Mouse (Mus musculus) cerebellum, adult (tissue): ENCODE measurements around the gene Creb3l2.
"Not testable (repeated sequence)": the region's sequence is repeated elsewhere in the genome, so short reads cannot be mapped to it uniquely, and the experiment has no call there.

Experiments
- ATAC-seq: cut with Nextera tagmentation; 2 replicates; pipeline ENCODE4 v1.9.2; 2017; ENCODE audit warnings: mild to moderate bottlenecking, moderate library complexity, mixed read lengths; ENCODE audit not compliant: insufficient number of reproducible peaks, low FRiP score, low TSS enrichment

Gene Creb3l2

DNA sequence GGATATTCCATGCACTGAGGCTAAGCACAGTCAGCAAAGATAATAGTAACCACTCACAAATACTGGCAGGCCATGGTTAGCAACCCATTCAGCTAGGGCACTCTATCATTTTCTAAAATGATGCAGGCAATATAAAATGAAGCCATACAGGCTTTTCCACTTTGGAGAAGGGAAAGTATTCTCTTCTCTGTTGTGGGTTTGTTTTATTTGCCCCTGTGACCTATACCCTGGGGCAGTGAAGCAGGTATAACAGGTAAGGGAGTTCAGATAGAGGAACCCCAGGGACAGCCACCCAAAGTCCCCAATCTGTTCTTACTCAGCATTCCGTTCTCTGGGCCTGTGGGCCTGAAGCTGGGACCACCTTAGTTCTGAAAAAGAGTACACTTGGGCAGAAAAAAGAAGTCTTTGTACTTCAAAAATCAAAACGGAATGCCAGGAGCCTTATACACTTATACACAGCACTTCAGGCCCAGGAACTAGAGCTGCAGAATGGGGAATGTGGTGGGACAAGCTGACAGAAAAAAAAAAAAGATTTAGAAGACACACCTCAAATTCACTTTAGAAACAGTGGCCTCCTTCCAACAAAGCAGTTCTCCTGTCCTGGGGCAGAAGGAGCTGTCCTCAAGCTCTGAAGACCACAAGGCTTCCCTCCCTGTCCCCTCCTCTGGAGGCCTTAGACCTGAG, 56.2 kb downstream of the Creb3l2 start:
- ATAC-seq = no peak

DNA sequence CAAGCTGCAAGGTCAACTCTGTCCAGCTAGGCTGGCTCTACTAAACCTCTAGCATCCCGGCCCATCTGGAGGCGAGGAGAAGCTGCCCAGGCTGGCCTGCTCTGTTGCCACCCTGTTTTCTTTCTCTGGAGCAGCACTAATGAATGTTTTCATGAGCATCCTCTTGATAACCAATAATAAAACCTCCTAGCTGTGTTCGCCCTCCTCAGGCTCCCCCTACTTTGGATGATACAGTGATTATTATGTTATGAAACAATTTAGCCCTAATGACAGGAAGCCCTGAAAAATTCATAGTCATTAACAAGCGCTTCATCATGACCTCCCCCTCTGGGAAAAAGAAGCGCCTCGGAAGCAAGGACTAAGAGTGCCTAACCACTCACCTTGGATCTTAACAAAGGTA, 59.2 kb downstream of the Creb3l2 start:
- ATAC-seq = no peak

DNA sequence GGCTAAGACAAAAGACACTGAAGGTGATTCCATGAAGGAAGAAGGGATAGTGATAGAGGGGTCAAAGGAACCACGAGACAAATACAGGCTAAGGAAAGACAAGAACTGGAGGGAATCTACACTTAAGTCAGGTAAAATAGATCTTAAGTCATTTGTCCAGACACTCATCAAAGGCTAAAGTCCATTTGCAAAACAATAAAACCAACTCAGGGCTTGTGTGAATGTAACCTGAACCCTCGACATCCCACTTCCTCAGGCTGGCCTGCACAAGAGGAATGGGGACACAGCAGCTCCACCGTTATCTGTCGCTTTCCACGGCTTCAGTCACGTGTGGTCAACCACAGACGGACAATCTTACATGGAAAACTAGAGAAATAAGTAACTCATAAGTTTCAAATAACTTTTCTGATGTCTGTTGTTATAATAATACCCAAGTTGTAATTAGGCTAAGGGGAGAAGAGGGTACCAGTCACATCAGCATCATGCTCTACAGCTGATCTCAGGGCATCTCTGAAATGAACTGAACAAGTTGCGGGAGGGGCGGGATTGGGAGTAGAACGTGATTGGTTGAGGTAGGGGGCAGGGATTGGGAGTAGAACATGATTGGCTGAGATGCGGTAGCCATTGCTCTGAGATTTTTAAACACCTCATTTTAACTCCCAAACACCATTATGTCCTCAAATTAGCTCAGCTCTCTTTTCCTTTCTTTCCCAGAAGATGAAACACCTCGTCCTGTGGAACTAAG, 63.9 kb downstream of the Creb3l2 start:
- ATAC-seq = no peak

DNA sequence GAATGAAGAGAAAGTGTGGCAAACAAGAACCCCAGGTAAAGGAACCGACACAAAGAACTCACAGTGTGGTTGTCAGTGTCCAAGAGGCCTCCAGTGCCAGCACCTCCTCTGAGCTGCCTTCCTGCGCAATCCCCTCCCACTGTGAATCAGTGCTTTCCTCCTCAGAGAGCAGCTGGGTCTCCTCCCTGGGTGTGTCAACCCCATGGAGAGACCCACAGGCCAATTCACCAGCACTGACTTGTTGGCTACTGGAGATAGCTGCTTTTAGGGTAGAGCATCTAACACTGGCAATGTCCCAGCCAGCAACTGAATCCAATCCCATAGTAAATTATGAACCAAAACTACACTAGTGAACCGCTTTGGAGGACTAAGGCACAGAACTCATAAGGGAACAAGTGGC, 64.6 kb downstream of the Creb3l2 start:
- not testable (repeated sequence) for ATAC-seq

DNA sequence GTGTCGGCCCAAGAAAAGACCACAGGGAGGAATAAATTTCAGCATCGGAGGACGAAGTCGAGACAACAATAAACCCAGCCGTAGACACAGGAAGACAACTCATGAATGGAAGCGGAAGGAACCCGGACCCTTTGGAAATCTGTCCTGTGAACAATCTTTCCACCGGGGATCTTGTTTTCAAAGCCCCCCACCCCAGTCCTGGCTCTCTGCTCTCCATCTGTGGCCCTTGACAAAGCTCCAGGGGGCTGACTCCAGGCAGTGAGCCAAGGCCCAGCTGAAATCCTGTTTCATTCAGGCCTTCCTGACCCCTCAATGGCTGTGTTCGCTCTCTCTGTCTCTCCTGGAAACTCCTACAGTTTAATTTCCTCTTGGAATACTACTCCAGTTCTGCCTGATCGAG, 66.5 kb downstream of the Creb3l2 start:
- no peak for ATAC-seq

DNA sequence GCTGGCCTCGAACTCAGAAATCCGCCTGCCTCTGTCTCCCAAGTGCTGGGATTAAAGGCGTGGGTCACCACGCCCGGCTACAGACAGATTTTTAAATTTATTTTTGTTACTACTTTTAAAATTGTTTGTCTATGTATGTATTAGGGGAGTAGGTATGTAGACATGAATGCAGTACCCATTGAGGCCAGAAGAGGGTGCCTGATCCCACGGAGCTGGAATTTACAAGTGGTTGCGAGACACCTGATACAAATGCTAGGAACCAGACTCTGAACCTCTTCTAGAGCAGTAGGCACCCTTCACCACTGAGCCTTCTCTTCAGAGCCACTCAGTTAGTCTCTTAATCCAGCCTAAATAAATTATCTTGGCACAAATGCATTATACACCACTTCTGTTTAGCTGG, 70.6 kb downstream of the Creb3l2 start:
- no peak for ATAC-seq

DNA sequence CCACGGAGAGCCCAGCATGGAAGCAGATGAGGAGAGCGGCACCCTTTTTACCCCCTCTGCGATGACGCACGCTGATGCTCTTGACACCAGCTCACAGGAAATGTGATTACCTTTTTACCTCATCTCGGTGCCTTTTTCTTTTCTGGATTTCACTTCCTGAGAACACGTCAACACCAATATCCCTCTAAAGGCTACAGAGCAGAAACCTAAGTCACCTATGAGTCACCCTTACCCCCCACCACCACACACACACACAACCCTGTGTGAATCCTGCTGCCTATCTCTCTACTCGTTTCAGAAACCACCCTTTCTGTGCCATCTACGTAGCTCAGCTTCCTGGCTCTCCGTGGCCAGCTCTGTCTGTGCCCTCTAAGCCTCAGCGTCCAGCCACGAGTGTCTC, 71.4 kb downstream of the Creb3l2 start:
- ATAC-seq = no peak

DNA sequence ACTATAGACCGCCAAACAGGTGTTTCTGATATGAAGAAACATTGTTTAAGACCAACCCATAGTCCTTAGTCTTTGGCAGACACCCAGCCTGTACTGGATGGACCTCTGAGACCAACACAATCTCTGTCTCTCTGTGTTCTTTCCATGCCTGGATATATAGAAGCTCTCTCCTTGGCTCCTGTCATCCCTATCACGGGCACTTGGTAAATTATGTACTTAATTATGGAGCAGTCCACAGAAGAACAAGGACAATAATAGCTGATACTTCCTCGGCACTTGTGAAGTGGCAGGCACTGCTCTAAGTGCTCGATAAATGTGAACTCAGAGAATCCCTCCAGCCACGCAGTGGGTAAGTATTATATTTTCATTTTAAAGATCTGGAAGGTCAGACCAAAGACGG, 72.2 kb downstream of the Creb3l2 start:
- no peak for ATAC-seq

DNA sequence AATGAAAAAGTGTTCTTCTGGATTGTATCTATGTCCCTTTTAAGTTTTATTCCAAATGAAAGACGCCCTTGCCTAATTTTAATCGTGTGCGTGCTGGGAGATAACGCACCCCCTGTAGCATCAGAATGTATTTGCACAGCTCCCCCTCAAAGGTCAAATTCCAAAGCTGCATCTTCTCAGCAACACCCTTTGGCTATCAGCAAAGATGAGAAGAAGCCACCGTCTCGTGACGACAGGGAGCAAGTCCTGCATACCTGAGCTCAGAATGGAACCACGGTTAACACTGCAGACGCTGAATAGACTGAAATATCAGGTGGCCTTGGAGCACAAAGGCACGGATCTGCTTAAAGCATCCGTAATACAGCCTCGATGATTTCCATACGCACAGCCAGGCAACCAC, 73.7 kb downstream of the Creb3l2 start:
- ATAC-seq = no peak

DNA sequence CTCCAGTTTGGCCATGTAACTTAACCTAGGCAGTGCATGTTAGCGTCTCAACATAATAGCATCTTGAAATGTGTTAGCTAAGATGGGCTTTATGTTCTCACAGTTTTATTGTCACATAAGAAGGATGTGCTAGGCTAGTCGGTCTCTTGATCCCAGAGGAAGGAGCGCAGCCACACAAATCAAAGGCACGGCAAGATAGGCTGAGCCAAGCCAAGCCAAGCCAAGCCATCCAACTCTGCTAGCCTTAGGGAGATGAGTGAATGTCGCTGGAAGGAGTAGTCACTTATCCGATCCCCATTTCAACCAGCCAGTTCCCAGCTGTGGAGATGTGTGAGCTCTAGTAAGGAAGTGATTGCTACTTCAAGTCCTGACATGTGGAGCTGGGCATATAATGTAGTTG, 75.0 kb downstream of the Creb3l2 start:
- no peak for ATAC-seq

DNA sequence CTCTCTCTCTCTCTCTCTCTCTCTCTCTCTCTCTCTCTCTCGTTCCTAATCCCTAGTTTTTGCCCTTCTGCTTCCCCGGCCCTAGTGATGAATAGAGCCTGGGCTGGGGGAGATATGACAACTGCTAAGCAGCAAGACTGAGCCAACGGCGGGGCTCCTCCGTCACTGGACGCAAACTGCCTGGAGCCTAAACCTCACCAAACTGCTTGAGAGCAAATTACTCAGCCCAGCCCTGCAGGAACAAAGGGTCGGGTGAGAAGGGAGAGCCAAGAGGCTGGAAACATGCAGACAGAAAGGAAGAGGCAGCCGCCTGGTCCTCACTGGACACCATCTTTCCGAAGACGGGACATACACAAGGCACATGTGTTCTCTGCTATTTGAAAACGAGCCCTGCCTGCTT, 76.8 kb downstream of the Creb3l2 start:
- no peak for ATAC-seq

DNA sequence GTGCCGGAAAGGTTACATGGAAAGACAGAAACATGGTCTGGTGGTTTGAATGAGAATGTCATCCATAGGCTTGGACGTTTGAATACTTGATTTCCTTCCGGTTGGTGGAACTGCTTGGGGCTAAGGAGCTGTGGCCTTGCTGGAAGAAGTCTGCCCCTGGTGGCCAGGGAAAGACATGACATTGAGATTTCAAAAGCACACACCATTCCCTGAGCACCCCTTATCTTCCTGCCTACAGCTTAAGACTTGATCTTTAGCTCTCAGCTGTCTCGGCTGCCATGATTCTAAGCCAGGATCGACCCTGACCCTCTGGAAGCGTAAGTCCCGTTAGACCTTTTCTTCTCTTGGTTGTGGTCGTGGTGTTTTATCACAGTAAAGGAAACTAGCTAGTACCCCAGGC, 77.6 kb downstream of the Creb3l2 start:
- no peak for ATAC-seq

DNA sequence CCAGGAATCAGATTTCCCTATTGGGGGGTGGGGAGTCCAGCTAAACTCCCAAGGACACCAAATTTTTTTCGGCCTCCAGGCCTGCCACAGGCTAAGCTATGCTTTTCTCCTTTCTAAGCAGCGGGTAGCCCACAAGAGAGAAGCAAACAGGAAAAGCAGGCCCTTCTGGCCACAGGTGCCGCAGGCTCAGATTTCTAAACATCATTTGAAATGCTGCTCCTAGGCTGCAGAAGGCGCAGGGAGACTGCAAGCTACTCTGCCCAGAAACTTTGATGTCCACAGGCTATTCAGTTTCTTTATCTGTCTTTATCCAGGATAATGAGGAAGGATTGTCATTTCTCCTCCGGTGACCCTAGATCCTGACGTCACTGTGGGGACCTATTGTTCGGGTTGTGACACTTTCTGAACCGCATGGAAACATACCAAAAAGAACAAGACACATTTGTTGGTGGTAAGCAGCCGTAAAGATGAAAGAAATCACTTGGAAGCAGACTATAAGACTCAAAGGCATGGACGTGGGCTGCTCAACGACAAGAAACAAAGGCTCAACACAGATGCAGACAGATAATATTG, 81.0 kb downstream of the Creb3l2 start:
- ATAC-seq = no peak

DNA sequence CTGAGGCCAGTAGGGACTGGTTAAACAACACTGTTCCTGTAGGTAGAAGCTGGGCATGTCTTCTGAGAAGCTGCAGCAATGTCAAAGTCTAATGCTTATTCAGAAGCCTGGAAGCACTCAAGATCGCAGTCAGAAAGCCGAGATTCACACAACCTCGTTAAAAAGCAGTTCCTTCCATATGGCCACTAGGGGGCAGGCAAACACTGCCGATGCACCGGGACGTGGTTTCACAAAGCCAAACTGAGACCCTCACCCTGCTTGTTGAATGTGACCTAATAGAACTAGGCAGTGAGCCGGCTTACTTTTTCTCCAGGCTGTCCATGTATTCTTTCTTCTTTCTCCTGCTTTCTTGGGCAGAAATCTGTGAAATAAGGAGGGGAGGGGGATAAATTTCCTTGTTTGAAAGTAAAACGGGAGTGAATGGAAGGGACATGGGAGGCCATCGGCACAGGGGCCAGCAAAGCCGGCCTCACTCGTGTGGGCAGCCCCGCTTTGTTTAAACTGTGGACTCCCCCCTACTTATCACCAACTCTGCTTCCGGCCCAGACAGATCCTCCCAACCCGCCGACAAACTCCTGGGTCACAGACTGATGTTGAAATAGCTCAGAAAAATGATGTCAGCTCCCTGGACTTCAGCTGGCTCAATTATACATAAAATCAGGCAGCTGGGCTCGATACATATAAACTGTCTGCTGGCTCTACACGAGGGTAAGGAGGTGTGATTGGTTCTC, 87.3 kb downstream of the Creb3l2 start:
- 0 out of 2 replicates have a peak, but pooled peaks have one; percentile 29 for ATAC-seq

DNA sequence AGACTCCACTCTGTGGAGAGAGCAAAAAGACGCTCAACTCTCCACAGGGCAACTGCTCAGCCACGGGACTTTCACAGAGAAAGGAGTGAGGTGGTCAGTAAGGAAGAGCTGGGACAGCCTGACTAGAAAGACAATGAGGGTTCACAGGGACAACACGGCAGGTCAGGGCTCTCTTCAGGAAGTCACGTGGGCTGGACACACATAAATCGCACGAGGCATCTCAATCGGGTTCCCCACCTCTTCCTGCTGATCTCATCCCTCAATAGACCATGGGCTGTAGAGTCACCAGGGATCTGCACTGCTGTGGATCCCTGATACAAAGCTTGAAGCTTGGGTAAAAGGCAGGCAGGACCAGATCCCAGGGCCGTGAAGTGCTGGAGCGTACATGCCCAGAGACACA, 88.3 kb downstream of the Creb3l2 start:
- no peak for ATAC-seq

DNA sequence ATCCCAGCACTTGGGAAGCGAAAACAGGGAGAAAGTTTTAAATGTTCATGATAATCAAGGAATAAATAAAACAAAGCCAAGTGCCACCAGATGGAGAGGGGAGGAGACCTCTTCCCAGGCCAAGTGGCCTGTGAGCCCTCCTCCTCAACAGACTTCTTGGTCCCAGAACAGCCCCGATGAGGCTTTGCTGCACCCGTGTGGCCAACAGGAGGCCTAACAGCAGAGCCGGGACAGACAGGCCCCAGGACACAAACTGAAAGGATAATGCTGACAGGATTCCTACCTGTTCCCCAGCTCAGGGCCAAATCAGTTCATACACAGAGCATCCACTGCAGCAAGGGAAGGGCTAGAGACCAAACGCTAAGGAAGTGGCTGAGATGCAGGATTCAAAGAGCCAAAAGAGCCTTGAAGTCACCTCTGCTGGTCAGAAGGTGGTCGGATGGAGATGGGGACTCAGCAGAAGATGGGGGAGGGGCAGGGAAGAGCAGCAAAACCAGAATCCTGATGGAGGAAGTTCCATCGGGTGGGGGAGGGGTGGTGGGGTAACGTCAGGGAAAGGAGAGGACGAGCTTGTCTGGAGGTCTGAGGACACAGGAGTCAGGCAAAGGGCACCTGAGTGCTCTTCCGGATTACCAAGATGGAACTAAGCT, 90.1 kb downstream of the Creb3l2 start:
- peak; percentile 85 for ATAC-seq

DNA sequence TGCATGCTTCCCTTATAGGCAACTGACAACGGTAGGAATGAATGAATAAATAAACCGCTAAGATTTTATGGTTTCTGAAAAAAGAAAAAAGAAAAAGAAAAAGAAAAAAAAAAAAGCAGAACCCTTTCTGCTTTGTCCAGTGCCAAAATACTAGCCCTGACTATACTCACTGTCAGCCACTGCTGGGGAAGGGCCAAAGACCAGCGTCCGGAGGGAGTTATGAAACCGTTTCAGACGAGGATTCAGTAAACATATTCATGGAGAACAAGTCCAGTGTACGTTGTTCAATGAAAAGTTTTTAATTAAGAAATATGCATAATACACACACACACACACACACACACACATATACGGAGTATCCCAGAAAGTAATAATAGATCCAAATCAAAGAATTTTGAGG, 91.6 kb downstream of the Creb3l2 start:
- no peak for ATAC-seq

DNA sequence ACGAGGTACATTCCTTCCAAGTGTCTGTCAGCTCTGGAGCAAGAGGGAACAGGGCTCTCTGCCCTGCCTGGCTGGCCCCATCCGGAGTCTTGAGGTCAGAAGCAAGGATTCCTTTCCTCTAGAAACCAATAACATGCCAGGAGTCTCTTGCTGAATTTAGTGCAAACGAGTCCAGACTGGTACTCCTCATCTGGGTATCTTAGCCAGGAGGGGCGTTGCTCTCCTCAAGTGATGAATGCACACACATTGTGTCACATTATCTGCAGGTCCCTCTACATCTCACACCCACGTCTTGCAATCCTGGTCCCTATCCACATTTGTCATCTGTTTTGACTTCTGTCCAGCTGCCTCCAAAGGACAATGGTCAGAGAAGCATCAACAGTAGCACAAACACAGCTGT, 94.3 kb downstream of the Creb3l2 start:
- ATAC-seq = no peak

DNA sequence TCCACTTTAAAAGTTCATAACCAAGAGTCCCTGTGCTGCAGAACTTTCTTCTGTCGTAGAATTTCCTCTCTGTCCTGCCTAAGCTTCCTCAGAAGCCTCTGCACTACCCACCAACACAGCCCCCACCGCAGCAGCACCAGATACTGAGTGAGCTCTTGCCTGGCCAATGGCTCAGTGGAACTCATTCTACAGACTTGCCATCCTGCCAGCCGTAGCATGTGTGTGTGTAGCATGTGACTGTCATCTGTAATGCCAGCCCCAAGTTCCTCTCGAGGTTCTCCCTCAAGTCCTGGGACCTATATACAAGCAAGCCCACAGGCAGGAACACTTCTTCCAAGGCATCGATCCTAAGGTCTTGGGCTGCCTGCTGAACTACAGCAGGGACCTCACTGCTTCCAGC, 103.9 kb downstream of the Creb3l2 start:
- no peak for ATAC-seq

DNA sequence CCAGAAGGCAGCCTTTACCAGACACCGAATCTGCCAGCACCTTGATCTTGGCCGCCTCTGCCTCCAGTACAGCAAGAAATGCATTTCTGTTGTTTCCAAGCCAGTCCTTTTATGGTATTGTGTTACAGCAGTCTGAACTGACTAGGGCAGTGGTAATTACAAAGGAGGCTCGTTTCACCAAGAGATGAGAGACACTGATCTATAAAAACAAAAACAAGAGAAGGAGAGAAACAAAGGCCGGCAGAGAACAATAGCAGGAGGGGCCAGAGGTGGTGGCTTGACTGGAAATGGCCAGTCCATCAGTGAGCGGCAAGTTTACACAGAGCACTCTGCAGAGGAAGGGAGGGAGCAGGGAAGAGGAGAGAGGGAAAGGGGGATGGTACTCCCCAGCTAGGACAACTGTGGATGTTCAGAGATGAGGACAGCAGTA, 105.1 kb downstream of the Creb3l2 start:
- no peak for ATAC-seq

DNA sequence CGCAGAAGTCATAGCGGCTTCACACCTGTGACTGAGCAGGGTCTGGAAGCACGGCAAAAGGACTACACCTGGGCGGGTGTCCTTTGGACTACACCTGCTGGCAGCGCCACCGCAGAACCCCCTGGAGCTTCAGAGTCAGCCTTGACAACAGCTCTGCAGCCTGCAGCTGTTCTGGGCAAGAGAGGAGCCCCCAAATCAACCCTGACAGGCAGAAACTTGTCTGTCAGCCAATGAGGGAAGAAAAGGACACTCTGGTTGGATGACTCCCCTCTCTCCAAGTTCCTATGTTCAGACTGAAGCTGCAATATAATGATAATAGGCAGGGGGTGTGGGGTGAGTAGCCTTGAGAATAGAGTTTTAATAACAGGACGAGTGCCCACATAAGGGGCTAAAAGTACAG, 105.6 kb downstream of the Creb3l2 start:
- ATAC-seq = no peak
